Mouse (Mus musculus) heart, embryonic 16.5 days (tissue): ENCODE measurements around the gene Wif1. TPM values are rescaled to one million over a fixed set of nuclear protein-coding genes. Genes with fewer than 3 reads are reported as not detected.

Source experiments
- ATAC-seq: fragments of 200-750 bp; cut with Nextera tagmentation; replicated peaks from 2 replicates; pipeline ENCODE4 v1.8.0; 2017; ENCODE audit warnings: moderate number of reproducible peaks; ENCODE audit not compliant: insufficient read depth, low FRiP score; ENCODE audit errors: extremely low read depth
- H3K27ac ChIP-seq: fragments of 300-500 bp; sonication (generic); 2 replicates; pipeline ENCODE4 v1.5.1; 2014; ENCODE audit warnings: mild to moderate bottlenecking, low read length, control low read depth, moderate library complexity
- H3K27me3 ChIP-seq: fragments of 300-500 bp; sonication (generic); 2 replicates; pipeline ENCODE4 v1.6.1; 2014; ENCODE audit warnings: low read length, mixed read lengths; ENCODE audit not compliant: control insufficient read depth, insufficient read depth
- H3K36me3 ChIP-seq: fragments of 300-500 bp; sonication (generic); 2 replicates; pipeline ENCODE4 v1.6.1; 2014; ENCODE audit not compliant: control insufficient read depth, insufficient read depth
- H3K4me1 ChIP-seq: fragments of 300-500 bp; sonication (generic); 2 replicates; pipeline ENCODE4 v1.6.1; 2014; ENCODE audit warnings: low read length, mixed read lengths; ENCODE audit not compliant: control insufficient read depth, insufficient read depth
- H3K4me2 ChIP-seq: fragments of 300-500 bp; sonication (generic); 2 replicates; pipeline ENCODE4 v1.6.1; 2014; ENCODE audit warnings: low read depth, mild to moderate bottlenecking, control low read depth, low read length
- H3K4me3 ChIP-seq: fragments of 300-500 bp; sonication (generic); 2 replicates; pipeline ENCODE4 v1.5.1; 2014; ENCODE audit warnings: mild to moderate bottlenecking, control low read depth, low read length
- H3K9ac ChIP-seq: fragments of 300-500 bp; sonication (generic); 2 replicates; pipeline ENCODE4 v1.6.1; 2014; ENCODE audit warnings: low read length, control low read depth
- H3K9me3 ChIP-seq: fragments of 300-500 bp; sonication (generic); replicated peaks from 2 replicates; pipeline ENCODE4 v1.6.1; 2016; ENCODE audit warnings: low read length; ENCODE audit not compliant: control insufficient read depth
- WGBS: fragments of 180-500 bp; shearing (Covaris S2); extraction: QIAGEN DNeasy Blood & Tissue Kit; methylation state at CpG from one replicate; pipeline ENCODE4 v1.1.7; 2014; 5-methylcytosine and 5-hydroxymethylcytosine counted together
- polyA plus RNA-seq: library from polyadenylated mRNA; unstranded; fragments of >200 nt; fragmentation: Nextera tagmentation; extraction: Ambion mirVana; gene quantifications from 2 replicates; pipeline ENCODE4 v1.2.1, GENCODE M21; 2015

Wif1 gene
- polyA plus RNA-seq, 1 experiment from 2014 or later = 20.6 TPM

GRCm38 (mm10) chr10:121061336-121061835 is 27.6 kb downstream of the Wif1 start:
- H3K27ac ChIP-seq = no peak overlapping the region
- no peaks in the 10 kb centered on the region for H3K9me3 ChIP-seq
- WGBS = 89% methylated on average over 5 of the region's 5 CpGs
- no peak overlapping the region for H3K4me2 ChIP-seq
- H3K36me3 ChIP-seq = no peaks in the 10 kb centered on the region
- no peak overlapping the region for H3K9ac ChIP-seq
- H3K4me1 ChIP-seq = peaks cover 5% of the 10 kb centered on the region
- H3K4me3 ChIP-seq = no peak overlapping the region
- H3K27me3 ChIP-seq = no peaks in the 10 kb centered on the region
- no peak for ATAC-seq

GRCm38 (mm10) chr10:121062704-121063103 is 28.9 kb downstream of the Wif1 start:
- 86% methylated on average over 8 of the region's 8 CpGs for WGBS
- H3K36me3 ChIP-seq = no peaks in the 10 kb centered on the region
- ATAC-seq = no peak
- no peak overlapping the region for H3K27ac ChIP-seq
- H3K9ac ChIP-seq = no peak overlapping the region
- H3K4me1 ChIP-seq = no peaks in the 10 kb centered on the region
- no peaks in the 10 kb centered on the region for H3K9me3 ChIP-seq
- no peak overlapping the region for H3K4me2 ChIP-seq
- no peaks in the 10 kb centered on the region; the same call in 1 of the 2 replicates for H3K27me3 ChIP-seq
- no peak overlapping the region for H3K4me3 ChIP-seq

GRCm38 (mm10) chr10:121067416-121067951 is 33.7 kb downstream of the Wif1 start:
- H3K9ac ChIP-seq = no peak overlapping the region
- no peaks in the 10 kb centered on the region; the same call in 1 of the 2 replicates for H3K27me3 ChIP-seq
- no peak overlapping the region for H3K4me2 ChIP-seq
- no peak overlapping the region for H3K4me3 ChIP-seq
- H3K4me1 ChIP-seq = no peaks in the 10 kb centered on the region
- WGBS = 89% methylated on average over 7 of the region's 7 CpGs
- H3K27ac ChIP-seq = no peak overlapping the region
- H3K36me3 ChIP-seq = no peaks in the 10 kb centered on the region
- no peak for ATAC-seq
- H3K9me3 ChIP-seq = no peaks in the 10 kb centered on the region

GRCm38 (mm10) chr10:121068003-121068402 is 34.2 kb downstream of the Wif1 start:
- H3K9ac ChIP-seq = no peak overlapping the region
- H3K4me1 ChIP-seq = no peaks in the 10 kb centered on the region
- H3K4me3 ChIP-seq = no peak overlapping the region
- H3K27ac ChIP-seq = no peak overlapping the region
- H3K4me2 ChIP-seq = no peak overlapping the region
- no peaks in the 10 kb centered on the region for H3K36me3 ChIP-seq
- no peak for ATAC-seq
- no peaks in the 10 kb centered on the region for H3K9me3 ChIP-seq
- H3K27me3 ChIP-seq = no peaks in the 10 kb centered on the region; the same call in 1 of the 2 replicates
- WGBS = 49% methylated on average over 1 of the region's 1 CpGs

- Histone ChIP-seq H3K4me3 (no peak overlapping the region), H3K9ac (no peak overlapping the region), H3K36me3 (no peaks in the 10 kb centered on the region), H3K27me3 (no peaks in the 10 kb centered on the region; the same call in 1 of the 2 replicates), H3K4me2 (no peak overlapping the region), H3K9me3 (no peaks in the 10 kb centered on the region), H3K4me1 (no peaks in the 10 kb centered on the region), H3K27ac (no peak overlapping the region)
- 62% methylated on average over 7 of the region's 7 CpGs for WGBS
- no peak for ATAC-seq
These were observed 37.0 kb downstream of the Wif1 start for GRCm38 (mm10) chr10:121070742-121071141.

GRCm38 (mm10) chr10:121080500-121080899 is 46.7 kb downstream of the Wif1 start:
- H3K27me3 ChIP-seq = no peaks in the 10 kb centered on the region
- no peak overlapping the region for H3K4me3 ChIP-seq
- H3K9ac ChIP-seq = no peak overlapping the region
- no peak overlapping the region for H3K27ac ChIP-seq
- WGBS = 75% methylated on average over 9 of the region's 9 CpGs
- peaks cover 5% of the 10 kb centered on the region; the same call in 1 of the 2 replicates for H3K9me3 ChIP-seq
- no peak overlapping the region for H3K4me2 ChIP-seq
- no peak for ATAC-seq
- no peaks in the 10 kb centered on the region for H3K36me3 ChIP-seq
- no peaks in the 10 kb centered on the region for H3K4me1 ChIP-seq

- Histone ChIP-seq H3K27ac (no peak overlapping the region), H3K9ac (no peak overlapping the region), H3K36me3 (no peaks in the 10 kb centered on the region), H3K4me2 (no peak overlapping the region), H3K27me3 (no peaks in the 10 kb centered on the region), H3K9me3 (no peaks in the 10 kb centered on the region), H3K4me1 (no peaks in the 10 kb centered on the region), H3K4me3 (no peak overlapping the region)
- WGBS = 86% methylated on average over 4 of the region's 4 CpGs
- ATAC-seq = no peak
These were observed 49.1 kb downstream of the Wif1 start for GRCm38 (mm10) chr10:121082881-121083280.

- H3K4me2 ChIP-seq = no peak overlapping the region
- no peaks in the 10 kb centered on the region for H3K36me3 ChIP-seq
- no peak overlapping the region for H3K4me3 ChIP-seq
- WGBS = 60% methylated on average over 10 of the region's 10 CpGs
- no peak overlapping the region for H3K27ac ChIP-seq
- H3K9me3 ChIP-seq = no peaks in the 10 kb centered on the region
- no peak overlapping the region for H3K9ac ChIP-seq
- H3K27me3 ChIP-seq = no peaks in the 10 kb centered on the region
- no peaks in the 10 kb centered on the region for H3K4me1 ChIP-seq
- no peak for ATAC-seq
These were observed 49.8 kb downstream of the Wif1 start for GRCm38 (mm10) chr10:121083512-121083911.

GRCm38 (mm10) chr10:121088679-121089078 is 54.9 kb downstream of the Wif1 start:
- Histone ChIP-seq H3K4me2 (no peak overlapping the region), H3K27ac (no peak overlapping the region), H3K36me3 (no peaks in the 10 kb centered on the region), H3K9ac (no peak overlapping the region), H3K9me3 (no peaks in the 10 kb centered on the region), H3K4me1 (peaks cover 8% of the 10 kb centered on the region), H3K27me3 (no peaks in the 10 kb centered on the region), H3K4me3 (no peak overlapping the region)
- 65% methylated on average over 5 of the region's 5 CpGs for WGBS
- ATAC-seq = no peak
